Comparison of ENCODE assay signal across 8 mouse cellular contexts in genomic region chr15:97778311-97779098, GRCm38 (mm10). TPM values are rescaled to one million over a fixed set of nuclear protein-coding genes. Genes with fewer than 3 reads are reported as not detected.
DNase-seq lines count a peak whose midpoint lies in the region; ATAC-seq and TF ChIP-seq lines count a peak whose summit lies in the region.

TSS of gene Slc48a1 (plus strand) at chr15:97778520.

- no peak within 1 kb of the TSS for H3K27ac ChIP-seq in ES-Bruce4 (ENCODE audit: insufficient read depth, low read length)
- H3K27ac ChIP-seq in intestine, embryonic 16.5 days (ENCODE audit: low read length): no peak within 1 kb of the TSS
- H3K27ac ChIP-seq in limb, embryonic 15.5 days: no peak within 1 kb of the TSS

- H3K4me1 ChIP-seq in ES-Bruce4 (ENCODE audit: control insufficient read depth, insufficient read depth, low read length): no peaks in the 10 kb centered on the region
- peaks cover 13% of the 10 kb centered on the region for H3K4me1 ChIP-seq in intestine, embryonic 16.5 days (ENCODE audit: control insufficient read depth, insufficient read depth, low read length)
- peaks cover 52% of the 10 kb centered on the region for H3K4me1 ChIP-seq in limb, embryonic 15.5 days

- H3K36me3 ChIP-seq in ES-Bruce4 (ENCODE audit: control insufficient read depth, insufficient read depth, low read length, poor library complexity, severe bottlenecking) (no peaks in the 10 kb centered on the region), myocyte (ENCODE audit: control insufficient read depth, insufficient read depth) (no peaks in the 10 kb centered on the region)
- H3K36me3 ChIP-seq in intestine, embryonic 16.5 days (ENCODE audit: control insufficient read depth, insufficient read depth, low read length): no peaks in the 10 kb centered on the region
- H3K36me3 ChIP-seq in limb, embryonic 15.5 days: no peaks in the 10 kb centered on the region

- no peak within 1 kb of the TSS for H3K9ac ChIP-seq in ES-Bruce4 (ENCODE audit: low read depth, poor library complexity, severe bottlenecking)
- H3K9ac ChIP-seq in intestine, embryonic 16.5 days (ENCODE audit: low read depth, low read length): no peak within 1 kb of the TSS
- H3K9ac ChIP-seq in limb, embryonic 15.5 days: no peak within 1 kb of the TSS

- H3K79me2 ChIP-seq in myocyte (ENCODE audit: control insufficient read depth, insufficient read depth): no peaks in the 10 kb centered on the region

- H3K27me3 ChIP-seq in ES-Bruce4 (ENCODE audit: control insufficient read depth, insufficient read depth, low read length, poor library complexity, severe bottlenecking) (no peaks in the 10 kb centered on the region), myocyte (ENCODE audit: control insufficient read depth, insufficient read depth, insufficient read length) (peaks cover 5% of the 10 kb centered on the region)
- H3K27me3 ChIP-seq in intestine, embryonic 16.5 days (replicated peaks; ENCODE audit: control insufficient read depth, insufficient read depth, low read length): no peaks in the 10 kb centered on the region
- no peaks in the 10 kb centered on the region for H3K27me3 ChIP-seq in limb, embryonic 15.5 days

- no peak within 1 kb of the TSS for H3ac ChIP-seq in myocyte (ENCODE audit: control insufficient read depth, insufficient read length)

- TF ChIP-seq POLR2A in ES-Bruce4 (IDR thresholded peaks at IDR 0.05; ENCODE audit: insufficient read depth, low read length): no peak
- TF ChIP-seq POLR2A in myocyte (IDR thresholded peaks at IDR 0.05; ENCODE audit: insufficient read length, low read depth): no peak

- H3K4me2 ChIP-seq in intestine, embryonic 16.5 days (ENCODE audit: low read depth, low read length): no peak within 1 kb of the TSS
- H3K4me2 ChIP-seq in limb, embryonic 15.5 days: no peak within 1 kb of the TSS
- H3K4me2 ChIP-seq in myocyte (ENCODE audit: low read depth): no peak within 1 kb of the TSS

- ATAC-seq in intestine, embryonic 16.5 days: no peak
- ATAC-seq in limb, embryonic 15.5 days (ENCODE audit: insufficient number of reproducible peaks, low FRiP score, low TSS enrichment, low read depth): no peak

- DNase-seq in adrenal gland, postnatal 36 days: no peak
- no peak for DNase-seq in gastrocnemius, postnatal 25 days
- DNase-seq in ovary, postnatal 10 days (ENCODE audit: low spot score): no peak
- DNase-seq in thymus, postnatal 36 days: no peak

- no peak for TF ChIP-seq EP300 in ES-Bruce4 (IDR thresholded peaks at IDR 0.05; ENCODE audit: insufficient read depth, low read depth, low read length)

- TF ChIP-seq CTCF in ES-Bruce4 (IDR thresholded peaks at IDR 0.05; ENCODE audit: low read depth, low read length): no peak

- H3K4me3 ChIP-seq in ES-Bruce4 (ENCODE audit: low read depth, low read length) (no peak within 1 kb of the TSS), myocyte (no peak within 1 kb of the TSS)
- no peak within 1 kb of the TSS for H3K4me3 ChIP-seq in intestine, embryonic 16.5 days (ENCODE audit: low read length)
- no peak within 1 kb of the TSS for H3K4me3 ChIP-seq in limb, embryonic 15.5 days

- H3K9me3 ChIP-seq in ES-Bruce4 (replicated peaks; ENCODE audit: control insufficient read depth, insufficient read depth, low read length, poor library complexity, severe bottlenecking): no peaks in the 10 kb centered on the region
- no peaks in the 10 kb centered on the region for H3K9me3 ChIP-seq in intestine, embryonic 16.5 days (ENCODE audit: control insufficient read depth, low read length)
- no peaks in the 10 kb centered on the region for H3K9me3 ChIP-seq in limb, embryonic 15.5 days

- WGBS in intestine, embryonic 16.5 days: 69% methylated on average over 8 of the region's 8 CpGs
- 67% methylated on average over 8 of the region's 8 CpGs for WGBS in limb, embryonic 15.5 days

TF ChIP-seq in myocyte, 11 proteins besides CTCF, POLR2A, EP300 and RAD21:
- no peak for TF ChIP-seq USF1 (IDR thresholded peaks at IDR 0.05; ENCODE audit: low read depth)
- no peak for TF ChIP-seq MAX (IDR thresholded peaks at IDR 0.05; ENCODE audit: low read depth)
- TF ChIP-seq CEBPB (IDR thresholded peaks at IDR 0.05; ENCODE audit: insufficient read depth, poor library complexity, severe bottlenecking): no peak
- TF ChIP-seq POLR2AphosphoS2 (IDR thresholded peaks at IDR 0.05; ENCODE audit: insufficient read length, low read depth): no peak
- TF ChIP-seq MYOG (IDR thresholded peaks at IDR 0.05; ENCODE audit: control insufficient read depth in 1 of 3, insufficient read depth in 1 of 3, insufficient read length in 2 of 3, low read depth in 2 of 3): no peak

RNA-seq across cellular contexts. Expression of gene Slc48a1, which starts in this region (rescaled TPM):
- polyA plus RNA-seq in ES-Bruce4 (2011; ENCODE audit: insufficient read depth, insufficient read length, low read depth, missing spikeins) (16.0 and 17.2 TPM in 2 replicates), myocyte (2012; fragmentation: generic; extraction: Trizol) (52.7 TPM)
- 100 to 1,000 TPM; 107 to 130 TPM for total RNA-seq in adrenal gland, postnatal 36 days (2021)
- 10 to 100 TPM; 44.7 to 47.2 TPM for total RNA-seq in gastrocnemius, postnatal 25 days (2021)
- polyA plus RNA-seq in intestine, embryonic 16.5 days (2015; fragmentation: Nextera tagmentation; extraction: Ambion mirVana): 25.4 and 26.9 TPM in 2 replicates
- polyA plus RNA-seq in limb, embryonic 15.5 days (2015; fragmentation: Nextera tagmentation; extraction: Ambion mirVana): 58.7 and 59.0 TPM in 2 replicates
